Mouse (Mus musculus): ENCODE results near the gene Fam160a1. TPM values are rescaled to one million over a fixed set of nuclear protein-coding genes. Genes with fewer than 3 reads are reported as not detected.

The Fam160a1 gene
- polyA plus RNA-seq, 1 experiment = 2.5 TPM

GRCm38 (mm10) chr3:85854143-85854542 is 37.1 kb upstream of the Fam160a1 start:
- TF ChIP-seq POLR2A (IDR thresholded peaks at IDR 0.05; ENCODE audit: extremely low read depth, insufficient read depth, low read length) (no peak), CTCF (IDR thresholded peaks at IDR 0.05; ENCODE audit: extremely low read depth, insufficient read depth, low read length) (no peak)
- H3K4me1 ChIP-seq (ENCODE audit: control insufficient read depth, insufficient read depth, low read length) = 0 out of 2 replicates have a peak, but pooled peaks cover 1% of the 10 kb centered on the region
- H3K27ac ChIP-seq (ENCODE audit: insufficient read depth, low read length) = no peak overlapping the region
- H3K4me3 ChIP-seq (ENCODE audit: insufficient read depth, low read length) = no peak overlapping the region

DNA sequence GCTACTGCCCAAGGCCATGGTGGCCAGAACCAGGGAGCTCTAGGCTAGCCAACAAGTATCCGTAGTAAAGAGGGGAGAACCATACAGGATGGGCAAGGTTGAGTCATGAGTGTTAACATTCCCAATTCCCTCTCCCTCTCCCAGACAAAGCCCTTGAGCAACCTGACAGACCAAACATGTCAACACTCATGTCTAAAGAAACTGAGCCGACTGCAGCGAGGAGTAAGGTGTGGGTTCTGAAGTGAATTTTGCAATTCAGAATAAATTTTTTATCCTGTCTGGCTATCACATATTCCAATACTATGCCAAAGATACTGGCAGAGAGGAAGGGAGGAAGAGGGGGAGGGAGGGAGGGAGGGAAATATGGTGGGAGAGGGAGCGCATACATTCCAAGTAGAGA is 36.6 kb upstream of the Fam160a1 start:
- Histone ChIP-seq H3K27ac (ENCODE audit: insufficient read depth, low read length) (no peak overlapping the region), H3K4me1 (ENCODE audit: control insufficient read depth, insufficient read depth, low read length) (0 out of 2 replicates have a peak, but pooled peaks cover 1% of the 10 kb centered on the region), H3K4me3 (ENCODE audit: insufficient read depth, low read length) (no peak overlapping the region)
- TF ChIP-seq POLR2A (IDR thresholded peaks at IDR 0.05; ENCODE audit: extremely low read depth, insufficient read depth, low read length) (no peak), CTCF (IDR thresholded peaks at IDR 0.05; ENCODE audit: extremely low read depth, insufficient read depth, low read length) (no peak)

- no peaks in the 10 kb centered on the region for H3K4me1 ChIP-seq (ENCODE audit: control insufficient read depth, insufficient read depth, low read length)
- H3K27ac ChIP-seq (ENCODE audit: insufficient read depth, low read length) = no peak overlapping the region
- no peak overlapping the region for H3K4me3 ChIP-seq (ENCODE audit: insufficient read depth, low read length)
- TF ChIP-seq CTCF (IDR thresholded peaks at IDR 0.05; ENCODE audit: extremely low read depth, insufficient read depth, low read length) (no peak), POLR2A (IDR thresholded peaks at IDR 0.05; ENCODE audit: extremely low read depth, insufficient read depth, low read length) (no peak)
Measured at GRCm38 (mm10) chr3:85850079-85850478, 33.0 kb upstream of the Fam160a1 start.

- H3K4me1 ChIP-seq (ENCODE audit: control insufficient read depth, insufficient read depth, low read length) = no peaks in the 10 kb centered on the region
- no peak overlapping the region for H3K4me3 ChIP-seq (ENCODE audit: insufficient read depth, low read length)
- TF ChIP-seq CTCF (IDR thresholded peaks at IDR 0.05; ENCODE audit: extremely low read depth, insufficient read depth, low read length) = no peak
- TF ChIP-seq POLR2A (IDR thresholded peaks at IDR 0.05; ENCODE audit: extremely low read depth, insufficient read depth, low read length) = no peak
- H3K27ac ChIP-seq (ENCODE audit: insufficient read depth, low read length) = no peak overlapping the region
Measured at GRCm38 (mm10) chr3:85846316-85846715, 29.2 kb upstream of the Fam160a1 start.

DNA sequence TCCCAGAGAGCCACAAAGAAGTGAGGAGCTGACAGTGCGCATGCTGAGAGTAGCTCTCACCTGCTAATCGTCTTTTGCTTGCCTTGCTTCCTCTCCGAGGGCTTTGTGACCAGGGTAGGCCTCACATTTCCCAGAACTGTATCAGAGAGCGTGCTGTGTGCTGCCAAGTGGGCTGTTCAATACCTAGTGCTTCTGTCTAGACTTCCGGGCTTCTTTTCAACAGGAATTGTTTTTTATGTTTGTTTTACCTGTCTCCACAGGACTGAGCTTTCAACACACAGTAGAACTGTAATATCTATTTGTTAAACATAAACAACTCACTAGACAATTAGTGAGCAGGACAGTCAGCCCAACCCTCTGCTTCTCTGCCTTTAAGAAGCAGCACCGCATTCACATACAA is 28.2 kb upstream of the Fam160a1 start:
- H3K4me1 ChIP-seq (ENCODE audit: control insufficient read depth, insufficient read depth, low read length) = no peaks in the 10 kb centered on the region
- no peak overlapping the region for H3K27ac ChIP-seq (ENCODE audit: insufficient read depth, low read length)
- TF ChIP-seq CTCF (IDR thresholded peaks at IDR 0.05; ENCODE audit: extremely low read depth, insufficient read depth, low read length) = no peak
- no peak for TF ChIP-seq POLR2A (IDR thresholded peaks at IDR 0.05; ENCODE audit: extremely low read depth, insufficient read depth, low read length)
- H3K4me3 ChIP-seq (ENCODE audit: insufficient read depth, low read length) = no peak overlapping the region

GRCm38 (mm10) chr3:85842881-85843218 is 25.8 kb upstream of the Fam160a1 start:
- H3K4me3 ChIP-seq (ENCODE audit: insufficient read depth, low read length) = no peak overlapping the region
- H3K27ac ChIP-seq (ENCODE audit: insufficient read depth, low read length) = no peak overlapping the region
- TF ChIP-seq CTCF (IDR thresholded peaks at IDR 0.05; ENCODE audit: extremely low read depth, insufficient read depth, low read length) (no peak), POLR2A (IDR thresholded peaks at IDR 0.05; ENCODE audit: extremely low read depth, insufficient read depth, low read length) (no peak)
- H3K4me1 ChIP-seq (ENCODE audit: control insufficient read depth, insufficient read depth, low read length) = no peaks in the 10 kb centered on the region

GRCm38 (mm10) chr3:85842177-85842880 is 25.2 kb upstream of the Fam160a1 start:
- Histone ChIP-seq H3K4me1 (ENCODE audit: control insufficient read depth, insufficient read depth, low read length) (no peaks in the 10 kb centered on the region), H3K27ac (ENCODE audit: insufficient read depth, low read length) (no peak overlapping the region), H3K4me3 (ENCODE audit: insufficient read depth, low read length) (no peak overlapping the region)
- TF ChIP-seq POLR2A (IDR thresholded peaks at IDR 0.05; ENCODE audit: extremely low read depth, insufficient read depth, low read length) (no peak), CTCF (IDR thresholded peaks at IDR 0.05; ENCODE audit: extremely low read depth, insufficient read depth, low read length) (no peak)

DNA sequence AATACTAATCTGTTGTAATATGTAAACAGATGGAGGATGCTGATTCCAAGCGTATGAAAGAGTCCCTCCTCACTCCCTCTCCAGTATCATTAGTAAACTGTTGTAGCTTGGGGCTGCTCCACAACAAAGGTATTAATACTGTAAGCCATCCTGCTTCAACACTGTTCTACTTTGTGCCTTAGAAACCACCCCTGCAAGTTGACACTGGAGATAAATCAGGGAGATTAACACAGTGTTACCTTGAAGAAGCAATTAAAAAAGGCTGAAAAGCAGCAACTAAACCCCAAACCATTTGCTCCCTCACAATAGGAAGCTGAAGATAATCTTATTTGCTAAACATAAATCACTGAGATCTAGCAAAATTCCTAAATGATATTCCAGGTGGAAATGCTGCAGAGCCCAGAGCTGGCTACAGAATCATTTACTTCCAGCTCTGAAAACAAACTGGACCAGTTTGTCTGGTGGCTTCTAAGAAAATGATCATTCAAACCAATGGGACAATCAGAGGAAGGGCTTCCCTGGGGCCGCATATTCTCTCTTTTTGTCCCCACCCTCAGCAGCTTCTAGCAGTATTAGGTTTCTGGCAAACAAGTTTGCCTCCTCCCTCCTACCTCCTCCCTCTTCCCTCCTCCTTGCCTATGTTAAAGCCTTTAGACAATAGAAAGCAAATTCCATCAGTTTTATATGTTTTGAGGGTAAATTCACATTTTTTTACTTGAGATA is 24.5 kb upstream of the Fam160a1 start:
- Histone ChIP-seq H3K27ac (ENCODE audit: insufficient read depth, low read length) (no peak overlapping the region), H3K4me1 (ENCODE audit: control insufficient read depth, insufficient read depth, low read length) (no peaks in the 10 kb centered on the region), H3K4me3 (ENCODE audit: insufficient read depth, low read length) (no peak overlapping the region)
- no peak for TF ChIP-seq CTCF (IDR thresholded peaks at IDR 0.05; ENCODE audit: extremely low read depth, insufficient read depth, low read length)
- no peak for TF ChIP-seq POLR2A (IDR thresholded peaks at IDR 0.05; ENCODE audit: extremely low read depth, insufficient read depth, low read length)

DNA sequence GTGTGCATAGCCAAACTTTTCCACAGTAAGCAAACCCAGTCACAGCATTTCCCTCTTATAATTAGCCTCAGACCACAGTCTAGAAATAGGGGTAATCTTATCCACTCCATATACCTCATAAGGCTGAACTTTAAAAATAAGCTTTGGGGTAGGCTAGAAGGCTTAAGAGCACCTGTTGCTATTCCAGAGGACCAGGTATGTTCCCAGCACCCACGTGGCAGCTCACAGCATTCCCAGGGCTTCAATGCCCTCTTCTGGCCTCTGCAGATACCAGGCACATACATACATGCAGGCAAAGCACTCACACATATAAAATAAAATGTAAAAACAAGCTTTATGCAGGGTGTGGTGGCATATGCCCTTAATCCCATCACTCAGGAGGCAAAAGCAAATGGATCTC is 16.5 kb upstream of the Fam160a1 start:
- no peaks in the 10 kb centered on the region for H3K4me1 ChIP-seq (ENCODE audit: control insufficient read depth, insufficient read depth, low read length)
- TF ChIP-seq CTCF (IDR thresholded peaks at IDR 0.05; ENCODE audit: extremely low read depth, insufficient read depth, low read length) (no peak), POLR2A (IDR thresholded peaks at IDR 0.05; ENCODE audit: extremely low read depth, insufficient read depth, low read length) (no peak)
- no peak overlapping the region for H3K27ac ChIP-seq (ENCODE audit: insufficient read depth, low read length)
- no peak overlapping the region for H3K4me3 ChIP-seq (ENCODE audit: insufficient read depth, low read length)

Measured in cortical plate, adult 2 months (tissue).